In genomic region chr11:53184698-53185097, GRCm38 (mm10) we compare ENCODE assay signal across 16 mouse cellular contexts.
A peak's percentile ranks its signal among the peaks of the same experiment; 100 is the strongest.
DNase-seq lines count a peak whose midpoint lies in the region; ATAC-seq lines count a peak whose summit lies in the region.
"Had no signal": no experiment of that assay in that cellular context is flagged by ENCODE, and none has a peak within 500 bp of the region (broad histone marks: within the 10 kb centered on the region; RNA-seq: fewer than 3 reads in every experiment).

No protein-coding gene starts in this region.

- intact Hi-C loops in left cerebral cortex, postnatal 4 days (cut with DNase I), result no loop called here

- peak; percentile 2 for DNase-seq in thymus, postnatal 25 days
- DNase-seq in thymus, postnatal 10 days (ENCODE audit: low spot score in 2 of 2), result no peak
- DNase-seq in left cerebral cortex, postnatal 4 days, result no peak
- no peak for DNase-seq in kidney, adult 9 months
- DNase-seq: cerebellum, adult 11-12 months; kidney, adult 18-20 months; kidney, postnatal 4 days; layer of hippocampus, postnatal 36 days; right cerebral cortex, postnatal 14 days; thymus, postnatal 14 days had no signal

- peak; percentile 98 for ATAC-seq in common myeloid progenitor, adult 5-6 weeks (replicated peaks; ENCODE audit: low read depth, poor library complexity, severe bottlenecking)
- peak; percentile 72; the same call in 1 of the 2 replicates for ATAC-seq in monocyte, adult 5-6 weeks (replicated peaks; ENCODE audit: insufficient number of reproducible peaks, low FRiP score, low TSS enrichment, poor library complexity, severe bottlenecking)
- no peak for ATAC-seq in erythroid progenitor cell, adult 5-6 weeks (replicated peaks; ENCODE audit: low FRiP score, poor library complexity, severe bottlenecking)
- ATAC-seq: forebrain, embryonic 13.5 days; hindbrain, postnatal 0 days; midbrain, embryonic 13.5 days had no signal
